Mouse (Mus musculus) limb, embryonic 11.5 days (tissue): ENCODE results near the gene Gorab. TPM values are rescaled to one million over a fixed set of nuclear protein-coding genes. Genes with fewer than 3 reads are reported as not detected.

Experiments used
- ATAC-seq: fragments of 200-750 bp; cut with Nextera tagmentation; 2 replicates; pipeline ENCODE4 v1.8.0; 2017; ENCODE audit warnings: low read depth; ENCODE audit not compliant: insufficient number of reproducible peaks, low FRiP score, low TSS enrichment
- DNase-seq: peaks from one replicate; pipeline ENCODE4 v3.0.0-alpha.2; 2015; ENCODE audit warnings: low spot score
- H3K27ac ChIP-seq: fragments of 300-500 bp; sonication (generic); replicated peaks from 2 replicates; pipeline ENCODE4 v1.5.1; 2014; ENCODE audit warnings: low read depth, mild to moderate bottlenecking, low read length
- H3K27me3 ChIP-seq: fragments of 300-500 bp; sonication (generic); 2 replicates; pipeline ENCODE4 v1.6.1; 2014; ENCODE audit warnings: mild to moderate bottlenecking, low read length, mixed read lengths; ENCODE audit not compliant: control insufficient read depth, insufficient read depth
- H3K36me3 ChIP-seq: fragments of 300-500 bp; sonication (generic); 2 replicates; pipeline ENCODE4 v1.6.1; 2014; ENCODE audit warnings: mild to moderate bottlenecking, low read length, moderate library complexity, mixed read lengths; ENCODE audit not compliant: control insufficient read depth, insufficient read depth
- H3K4me1 ChIP-seq: fragments of 300-500 bp; sonication (generic); 2 replicates; pipeline ENCODE4 v1.6.1; 2014; ENCODE audit warnings: low read length, mixed read lengths; ENCODE audit not compliant: control insufficient read depth, insufficient read depth
- H3K4me2 ChIP-seq: fragments of 300-500 bp; sonication (generic); 2 replicates; pipeline ENCODE4 v1.6.1; 2014; ENCODE audit warnings: low read depth, mild to moderate bottlenecking, moderate library complexity; ENCODE audit not compliant: severe bottlenecking
- H3K4me3 ChIP-seq: fragments of 300-500 bp; sonication (generic); 2 replicates; pipeline ENCODE4 v1.5.1; 2014; ENCODE audit warnings: low read depth, low read length
- H3K9ac ChIP-seq: fragments of 300-500 bp; sonication (generic); 2 replicates; pipeline ENCODE4 v1.6.1; 2014; ENCODE audit warnings: mild to moderate bottlenecking, low read length
- H3K9me3 ChIP-seq: fragments of 300-500 bp; sonication (generic); 2 replicates; pipeline ENCODE4 v1.6.1; 2016; ENCODE audit warnings: low read length; ENCODE audit not compliant: control insufficient read depth
- WGBS: fragments of 180-500 bp; shearing (Covaris S2); extraction: QIAGEN DNeasy Blood & Tissue Kit; methylation state at CpG from one replicate; pipeline ENCODE4 v1.1.7; 2014; 5-methylcytosine and 5-hydroxymethylcytosine counted together
- polyA plus RNA-seq: library from polyadenylated mRNA; unstranded; fragments of >200 nt; fragmentation: Nextera tagmentation; extraction: Ambion mirVana; gene quantifications from 2 replicates; pipeline ENCODE4 v1.2.1, GENCODE M21; 2014

The Gorab gene
- polyA plus RNA-seq, 1 experiment from 2014 or later, result 33.7 TPM

DNA sequence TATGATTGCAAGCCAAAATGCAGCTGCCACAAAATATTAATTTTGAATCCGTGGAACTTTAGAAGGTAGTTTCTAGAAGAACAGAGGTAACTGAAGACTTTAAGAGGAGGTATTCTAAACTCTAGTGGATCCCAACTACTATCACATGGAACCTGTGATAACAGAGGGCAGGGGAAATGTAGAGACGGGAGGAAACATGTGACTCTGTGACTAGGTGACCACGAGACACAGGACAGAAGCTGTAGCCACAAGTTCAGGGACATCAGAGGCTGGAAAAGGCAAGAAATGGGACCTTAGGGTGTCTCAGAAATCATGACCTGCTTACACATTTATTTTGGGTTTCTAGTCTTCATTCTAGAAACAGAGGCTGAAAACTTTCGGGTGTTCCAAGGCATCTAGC is 13.4 kb downstream of the Gorab start:
- 88% methylated on average over 4 of the region's 4 CpGs for WGBS
- Histone ChIP-seq H3K27me3 (no peaks in the 10 kb centered on the region), H3K9ac (no peak overlapping the region), H3K4me2 (no peak overlapping the region), H3K4me1 (no peaks in the 10 kb centered on the region), H3K9me3 (no peaks in the 10 kb centered on the region), H3K36me3 (peaks cover 13% of the 10 kb centered on the region), H3K27ac (no peak overlapping the region), H3K4me3 (no peak overlapping the region)
- DNase-seq, result no peak
- ATAC-seq, result no peak

DNA sequence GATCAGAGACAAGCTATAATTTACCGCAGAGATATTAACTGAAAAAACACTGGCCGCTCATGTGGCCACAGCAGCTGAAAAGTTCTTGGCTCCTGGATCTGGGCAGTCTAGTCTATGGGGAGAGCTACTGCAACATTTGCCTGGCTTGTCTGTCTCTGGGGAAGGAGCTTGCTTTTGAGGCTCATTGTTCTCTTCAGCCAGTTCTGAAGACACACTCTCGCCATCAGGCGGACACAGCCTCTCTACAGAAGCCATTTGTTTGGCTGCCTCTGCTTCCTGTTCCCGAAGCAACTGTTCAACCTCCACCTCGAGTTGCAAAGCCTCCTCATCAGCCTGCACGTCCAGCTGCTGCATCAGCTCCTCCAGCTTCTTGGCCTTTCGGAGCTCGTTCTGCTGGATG is 17.3 kb downstream of the Gorab start:
- 88% methylated on average over 9 of the region's 9 CpGs for WGBS
- DNase-seq (no peak), ATAC-seq (no peak)

DNA sequence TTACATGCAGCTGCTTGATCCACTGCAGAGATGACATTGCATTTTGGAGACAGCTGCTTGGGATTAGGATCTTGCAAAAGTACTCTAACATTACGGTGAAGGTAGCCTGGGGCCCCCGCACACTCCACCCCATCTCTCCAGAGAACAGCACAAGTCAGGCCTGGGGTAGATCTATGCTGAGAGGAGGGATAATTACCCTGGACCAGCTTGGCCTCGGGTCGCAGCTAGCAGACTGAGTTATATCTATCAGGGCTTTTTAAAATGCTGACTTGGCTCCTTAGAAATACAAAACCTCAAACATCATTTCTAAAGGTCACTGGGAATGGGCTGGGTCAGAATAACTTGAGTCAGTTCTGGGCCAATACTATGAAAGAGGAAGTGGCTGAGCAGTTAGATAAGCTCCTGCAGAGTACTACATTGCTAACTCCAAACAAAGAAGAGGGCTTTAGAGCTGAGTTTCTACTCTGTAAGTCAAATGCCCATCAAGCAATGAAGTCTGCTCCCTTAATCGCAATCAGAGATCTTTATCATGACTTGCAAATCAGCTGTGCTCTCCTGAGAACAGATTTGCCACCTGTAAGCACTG is 19.9 kb downstream of the Gorab start:
- H3K4me2 ChIP-seq, result no peak overlapping the region
- H3K4me1 ChIP-seq, result peaks cover 2% of the 10 kb centered on the region; the same call in 1 of the 2 replicates
- ATAC-seq (no peak), DNase-seq (no peak)
- no peak overlapping the region for H3K27ac ChIP-seq
- H3K4me3 ChIP-seq, result no peak overlapping the region
- peaks cover 6% of the 10 kb centered on the region for H3K36me3 ChIP-seq
- no peak overlapping the region for H3K9ac ChIP-seq
- no peaks in the 10 kb centered on the region for H3K27me3 ChIP-seq
- WGBS, result 41% methylated on average over 5 of the region's 5 CpGs
- H3K9me3 ChIP-seq, result no peaks in the 10 kb centered on the region

More for the DNA sequence above, 17.3 kb downstream of the Gorab start:
- H3K36me3 ChIP-seq, result peaks cover 8% of the 10 kb centered on the region
- no peaks in the 10 kb centered on the region for H3K9me3 ChIP-seq
- H3K27me3 ChIP-seq, result no peaks in the 10 kb centered on the region
- H3K9ac ChIP-seq, result no peak overlapping the region
- no peak overlapping the region for H3K4me3 ChIP-seq
- H3K4me1 ChIP-seq, result peaks cover 2% of the 10 kb centered on the region; the same call in 1 of the 2 replicates
- H3K4me2 ChIP-seq, result no peak overlapping the region
- H3K27ac ChIP-seq, result no peak overlapping the region

DNA sequence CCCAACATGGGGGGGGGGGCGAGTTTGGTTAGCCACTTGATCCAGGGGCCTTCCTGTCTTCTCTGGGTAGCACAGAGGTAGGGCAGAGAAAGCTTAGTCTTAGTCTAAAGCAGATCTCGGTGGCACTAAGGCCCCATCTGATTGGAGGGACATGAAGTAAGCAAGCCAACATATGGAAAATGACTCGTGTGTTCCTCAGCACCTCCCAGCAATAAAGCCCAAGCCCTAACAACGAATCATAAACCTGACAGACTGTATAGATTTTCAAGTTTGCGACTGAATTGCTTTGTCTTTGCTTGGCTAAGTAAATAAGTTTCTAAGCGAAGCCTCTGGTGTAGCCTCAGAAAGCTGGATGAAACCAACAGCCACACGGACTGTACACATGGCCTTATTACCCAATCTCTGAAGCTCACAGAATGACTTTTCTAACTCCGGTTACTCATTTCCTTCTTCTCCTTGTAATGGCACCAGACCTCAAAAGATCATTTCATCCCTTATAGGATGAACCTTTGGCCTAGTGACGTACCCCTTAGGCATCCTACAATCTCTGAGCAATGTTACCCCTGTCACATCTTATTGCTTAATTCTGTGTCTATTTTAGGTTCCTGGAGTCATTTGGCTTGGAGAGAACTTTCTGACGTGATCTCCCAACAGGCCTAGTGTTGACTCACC is 21.3 kb downstream of the Gorab start:
- no peaks in the 10 kb centered on the region for H3K9me3 ChIP-seq
- H3K4me2 ChIP-seq, result no peak overlapping the region
- no peak overlapping the region for H3K9ac ChIP-seq
- peaks cover 6% of the 10 kb centered on the region for H3K36me3 ChIP-seq
- H3K27me3 ChIP-seq, result no peaks in the 10 kb centered on the region
- peaks cover 6% of the 10 kb centered on the region; the same call in 1 of the 2 replicates for H3K4me1 ChIP-seq
- WGBS, result 86% methylated on average over 10 of the region's 10 CpGs
- ATAC-seq (no peak), DNase-seq (no peak)
- no peak overlapping the region for H3K4me3 ChIP-seq
- H3K27ac ChIP-seq, result no peak overlapping the region

DNA sequence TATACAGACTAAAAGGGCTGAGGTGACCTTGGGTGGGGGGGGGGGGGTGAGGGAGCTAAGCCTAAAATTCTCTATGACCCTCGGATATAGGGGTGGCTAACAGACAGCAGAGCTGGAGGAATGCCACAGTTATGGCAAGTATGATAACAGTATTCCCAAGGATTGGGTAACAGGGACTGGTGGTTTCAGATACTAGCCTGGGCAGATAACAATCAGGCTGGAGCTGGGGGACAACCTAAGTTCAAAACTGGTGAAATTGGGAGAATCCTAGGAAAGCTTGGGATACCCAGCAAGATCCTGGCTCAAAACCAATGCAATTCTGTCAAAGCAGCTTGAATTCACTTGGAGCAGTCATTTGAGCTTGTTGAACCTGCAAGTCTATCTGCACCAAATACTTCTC is 22.9 kb downstream of the Gorab start:
- H3K27me3 ChIP-seq, result no peaks in the 10 kb centered on the region
- H3K9me3 ChIP-seq, result no peaks in the 10 kb centered on the region
- ATAC-seq (no peak), DNase-seq (no peak)
- no peaks in the 10 kb centered on the region for H3K36me3 ChIP-seq
- WGBS, result 77% methylated on average over 1 of the region's 1 CpGs
- H3K4me2 ChIP-seq, result no peak overlapping the region
- H3K4me1 ChIP-seq, result peaks cover 8% of the 10 kb centered on the region
- H3K4me3 ChIP-seq, result no peak overlapping the region
- no peak overlapping the region for H3K9ac ChIP-seq
- no peak overlapping the region for H3K27ac ChIP-seq

DNA sequence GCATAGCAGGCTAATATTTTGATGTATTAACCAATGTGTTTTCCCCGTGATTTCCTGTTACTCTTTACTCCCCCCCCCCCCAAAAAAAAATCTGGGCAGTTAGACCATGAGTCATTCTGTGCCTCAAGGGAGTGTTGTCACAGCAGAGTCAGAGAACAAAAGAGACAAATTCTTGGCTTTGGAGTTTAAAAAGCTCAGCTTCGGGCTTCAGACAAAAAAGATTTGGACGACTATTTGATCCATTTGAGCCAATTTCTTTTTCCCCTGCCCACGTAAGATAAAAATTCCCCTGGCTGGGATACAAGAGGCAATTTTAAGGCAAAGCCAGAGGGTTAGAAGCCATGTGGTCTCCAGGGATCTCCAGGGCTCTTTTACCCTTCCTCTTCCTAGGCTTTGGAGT is 23.4 kb downstream of the Gorab start:
- 81% methylated on average over 4 of the region's 4 CpGs for WGBS
- no peak overlapping the region for H3K27ac ChIP-seq
- no peaks in the 10 kb centered on the region for H3K36me3 ChIP-seq
- no peaks in the 10 kb centered on the region for H3K27me3 ChIP-seq
- H3K4me3 ChIP-seq, result no peak overlapping the region
- no peak for DNase-seq
- no peak for ATAC-seq
- peaks cover 14% of the 10 kb centered on the region for H3K4me1 ChIP-seq
- no peaks in the 10 kb centered on the region for H3K9me3 ChIP-seq
- H3K4me2 ChIP-seq, result no peak overlapping the region
- H3K9ac ChIP-seq, result no peak overlapping the region

DNA sequence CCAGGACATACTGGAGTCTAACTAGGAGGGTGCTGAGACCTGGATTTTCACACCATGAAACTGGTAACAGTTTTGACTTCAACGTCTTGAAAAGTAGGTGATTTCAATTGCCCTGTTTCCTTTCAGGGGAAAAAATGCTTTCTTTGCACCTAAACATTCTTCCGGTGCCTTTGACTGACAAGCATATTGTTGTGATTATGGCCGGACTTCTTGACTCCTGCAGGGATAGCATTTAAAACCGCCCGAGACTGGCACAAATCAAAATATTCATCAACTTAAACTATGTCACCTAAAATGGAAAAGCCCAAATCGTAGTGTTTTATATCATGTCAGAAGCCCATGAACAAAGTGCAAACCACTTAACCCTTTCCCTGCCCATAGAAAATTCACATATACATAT is 25.5 kb downstream of the Gorab start:
- no peak for ATAC-seq
- Histone ChIP-seq H3K36me3 (no peaks in the 10 kb centered on the region), H3K27ac (peak overlapping the region; percentile 45; the same call in 1 of the 2 replicates), H3K4me3 (no peak overlapping the region), H3K9ac (no peak overlapping the region), H3K9me3 (no peaks in the 10 kb centered on the region), H3K4me2 (peak overlapping the region; percentile 0; the same call in 1 of the 2 replicates), H3K27me3 (no peaks in the 10 kb centered on the region), H3K4me1 (peaks cover 24% of the 10 kb centered on the region)
- DNase-seq, result no peak
- 7% methylated on average over 6 of the region's 6 CpGs for WGBS

DNA sequence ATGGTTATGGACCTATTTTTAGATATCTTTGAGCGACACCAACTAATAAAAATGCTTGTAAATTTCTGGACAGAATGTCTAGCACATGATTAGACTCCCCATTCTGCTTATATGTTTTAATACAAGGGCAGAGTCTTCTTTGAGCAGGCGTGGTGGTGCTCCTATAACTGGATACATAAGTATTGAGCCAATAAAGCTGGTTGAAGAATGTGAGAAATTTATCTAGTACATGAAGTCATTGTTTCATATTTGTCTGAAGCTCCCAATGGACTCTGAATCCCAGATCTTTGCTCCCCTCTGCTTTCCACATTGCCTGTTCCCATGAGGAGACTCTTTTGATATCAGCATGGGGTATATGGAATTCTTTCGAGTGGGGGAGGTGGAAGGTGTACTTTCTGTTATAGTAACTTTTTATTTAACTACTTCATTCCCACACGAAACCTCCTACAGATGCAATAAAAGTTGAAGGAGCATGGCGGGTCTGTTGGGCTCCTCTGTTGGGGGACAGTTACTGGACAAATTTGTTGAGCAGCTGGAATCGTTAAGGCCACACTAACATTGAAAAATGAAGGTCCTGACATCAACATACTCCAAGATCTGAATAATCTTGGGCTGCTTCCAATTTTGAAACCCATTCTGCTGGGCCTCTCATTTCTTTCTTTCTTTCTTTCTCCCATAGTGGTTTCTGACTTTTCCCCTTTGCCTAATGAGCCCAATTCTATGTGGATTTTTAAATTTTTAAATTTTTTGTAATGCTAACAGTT is 26.5 kb downstream of the Gorab start:
- DNase-seq, result no peak
- H3K4me1 ChIP-seq, result peaks cover 24% of the 10 kb centered on the region
- no peak overlapping the region for H3K4me3 ChIP-seq
- H3K27me3 ChIP-seq, result no peaks in the 10 kb centered on the region
- ATAC-seq, result no peak
- WGBS, result 41% methylated on average over 6 of the region's 6 CpGs
- H3K27ac ChIP-seq, result no peak overlapping the region; the same call in 1 of the 2 replicates
- no peaks in the 10 kb centered on the region for H3K9me3 ChIP-seq
- no peaks in the 10 kb centered on the region for H3K36me3 ChIP-seq
- H3K9ac ChIP-seq, result no peak overlapping the region
- H3K4me2 ChIP-seq, result no peak overlapping the region
